Mouse (Mus musculus) kidney, adult 18-20 months (tissue): ENCODE measurements around the gene Cdh22.

Source experiments
- DNase-seq: peaks from one replicate; pipeline ENCODE4 v3.0.0; 2021

The Cdh22 gene

DNA sequence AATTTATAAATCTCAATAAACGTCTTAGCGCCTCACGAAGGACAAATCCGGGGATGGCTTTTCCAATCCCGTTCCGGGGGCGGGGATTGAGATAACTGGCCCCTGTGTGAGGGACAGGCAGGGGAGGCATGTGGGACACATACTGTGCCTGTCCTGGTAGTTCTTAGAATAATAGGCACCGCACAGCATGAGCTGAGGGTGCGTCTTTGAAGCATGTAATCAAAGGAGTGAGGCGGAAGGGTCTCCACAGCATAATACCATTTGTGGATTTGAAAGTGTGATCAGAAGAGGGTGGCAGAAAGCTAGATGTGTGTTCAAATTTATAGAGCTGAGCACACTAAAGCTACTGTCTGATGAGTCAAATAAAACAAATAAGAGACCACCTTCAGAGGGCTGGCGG lies 11.7 kb upstream of the Cdh22 start:
- no peak for DNase-seq

- no peak for DNase-seq
Observed at GRCm38 (mm10) chr2:165243122-165243720, 8.6 kb upstream of the Cdh22 start.

GRCm38 (mm10) chr2:165242575-165242974 lies 7.9 kb upstream of the Cdh22 start:
- DNase-seq = no peak

DNA sequence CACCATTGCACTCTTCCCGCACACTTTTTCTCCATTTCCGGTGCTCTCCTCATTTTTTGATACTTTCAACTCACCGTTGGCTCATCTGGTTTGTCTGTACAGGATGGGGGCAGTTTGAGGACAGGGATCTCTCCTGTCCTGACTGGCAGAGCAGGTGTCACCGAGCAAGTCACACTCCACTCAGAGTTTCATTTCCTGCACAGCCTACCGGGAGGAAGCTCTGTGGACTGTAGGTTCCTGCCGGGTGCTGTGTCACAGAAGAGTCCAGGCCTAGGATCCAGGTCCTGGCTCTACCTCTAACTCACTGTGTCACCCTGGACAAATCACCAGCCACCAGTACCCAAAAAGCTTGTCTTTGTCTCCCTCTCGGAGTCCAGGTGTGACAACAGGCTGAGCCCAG lies 7.1 kb upstream of the Cdh22 start:
- DNase-seq = no peak

- no peak for DNase-seq
Observed at GRCm38 (mm10) chr2:165240371-165240770, 5.7 kb upstream of the Cdh22 start.

DNA sequence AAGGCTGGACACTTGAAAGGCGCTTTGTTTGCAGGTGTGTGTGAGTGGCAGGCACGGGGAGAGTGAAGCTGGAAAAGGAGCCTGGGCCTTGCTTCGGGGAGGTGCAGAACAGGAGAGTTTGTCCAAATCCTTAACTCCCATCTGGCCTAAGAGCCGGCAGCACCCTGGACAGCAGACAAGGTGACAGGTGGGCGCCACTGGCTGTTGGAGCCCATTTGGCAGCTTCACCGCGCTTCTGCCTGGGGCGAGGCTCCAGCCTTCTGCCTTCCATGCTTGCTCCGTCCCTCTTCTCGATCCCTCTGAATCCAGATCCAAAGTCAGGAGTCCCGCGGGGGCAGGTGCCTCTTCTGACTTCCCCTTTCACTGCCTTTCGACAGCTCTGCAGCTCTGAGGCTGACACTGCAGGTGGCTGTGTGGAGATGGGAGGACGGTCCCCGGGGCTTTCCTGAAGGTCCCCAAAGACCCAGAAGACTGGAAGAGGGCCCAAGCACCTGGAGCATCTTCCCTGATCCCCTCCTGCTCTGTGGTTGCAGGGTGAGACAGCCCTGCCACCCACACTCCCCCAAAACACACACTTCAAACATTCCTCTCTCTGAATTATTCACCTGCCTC lies 5.0 kb upstream of the Cdh22 start:
- DNase-seq = no peak

- DNase-seq = no peak
Observed at GRCm38 (mm10) chr2:165238416-165239145, 3.9 kb upstream of the Cdh22 start.

- DNase-seq = peak; percentile 37
Observed at GRCm38 (mm10) chr2:165234291-165234612, 401 bp downstream of the Cdh22 start.

GRCm38 (mm10) chr2:165233491-165234290 lies 962 bp downstream of the Cdh22 start:
- DNase-seq = peak; percentile 64

GRCm38 (mm10) chr2:165229050-165229449 lies 5.6 kb downstream of the Cdh22 start:
- DNase-seq = no peak

DNA sequence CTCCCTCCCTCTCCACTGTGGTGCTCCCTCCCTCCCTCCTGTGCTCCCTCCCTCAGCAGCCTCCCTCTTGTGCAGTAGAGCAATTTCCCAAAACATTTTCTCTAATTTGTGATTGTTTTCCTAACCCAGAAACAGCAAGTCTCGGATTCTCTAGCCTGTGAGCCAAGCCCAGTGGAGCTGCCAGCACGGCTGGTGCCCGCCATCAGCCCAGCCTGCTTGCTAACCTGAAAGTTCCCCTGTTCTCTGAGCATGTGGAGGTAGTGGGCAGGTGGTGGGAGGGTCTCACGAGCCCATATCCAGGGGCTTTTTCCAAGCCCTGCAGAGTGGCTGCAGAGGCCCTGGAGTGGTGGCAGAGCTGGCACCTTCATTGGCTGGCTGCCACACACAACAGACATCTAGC lies 10.8 kb downstream of the Cdh22 start:
- DNase-seq = no peak

DNA sequence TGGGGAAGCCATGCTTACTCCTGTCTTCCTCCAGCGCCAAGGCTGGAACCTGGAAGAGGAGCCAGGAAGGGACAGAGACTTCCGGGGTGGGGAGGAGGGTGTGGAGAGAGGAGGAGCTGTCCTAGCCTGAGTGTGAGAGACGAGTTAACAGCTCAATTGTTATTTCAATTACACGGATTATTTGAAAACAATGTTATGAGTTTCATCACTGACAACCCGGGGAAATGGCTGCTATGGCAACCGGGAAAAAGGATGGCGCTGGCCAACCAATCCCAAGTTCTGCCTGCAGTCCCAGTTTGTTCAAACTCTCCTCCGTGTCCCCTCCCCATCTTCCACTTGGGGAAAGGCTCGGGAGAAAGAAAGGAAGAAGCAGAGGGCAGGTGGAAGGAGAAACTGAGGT lies 12.7 kb downstream of the Cdh22 start:
- DNase-seq = no peak

- DNase-seq = no peak
Observed at GRCm38 (mm10) chr2:165220347-165220945, 14.2 kb downstream of the Cdh22 start.

DNA sequence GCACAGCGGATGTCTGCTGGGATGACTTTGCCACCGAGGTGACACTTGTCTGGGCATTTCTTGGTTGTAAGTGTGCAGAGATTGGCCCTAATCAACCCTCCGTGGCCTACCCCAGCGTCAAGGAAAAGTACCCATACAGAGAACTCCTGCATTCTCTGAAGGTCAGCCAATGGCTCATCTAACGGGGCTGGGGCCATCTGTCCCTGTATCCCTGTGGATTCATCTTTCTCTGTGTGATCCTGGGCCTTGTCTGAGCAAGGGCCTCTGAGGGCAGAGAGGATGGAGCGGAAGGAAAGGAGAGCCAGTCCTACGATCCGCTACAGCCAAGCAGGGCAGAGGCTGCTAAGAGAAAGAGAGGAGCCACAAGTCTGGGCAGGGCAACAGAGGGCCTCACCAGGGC lies 15.7 kb downstream of the Cdh22 start:
- DNase-seq = no peak

- DNase-seq = no peak
Observed at GRCm38 (mm10) chr2:165217361-165218149, 17.1 kb downstream of the Cdh22 start.

DNA sequence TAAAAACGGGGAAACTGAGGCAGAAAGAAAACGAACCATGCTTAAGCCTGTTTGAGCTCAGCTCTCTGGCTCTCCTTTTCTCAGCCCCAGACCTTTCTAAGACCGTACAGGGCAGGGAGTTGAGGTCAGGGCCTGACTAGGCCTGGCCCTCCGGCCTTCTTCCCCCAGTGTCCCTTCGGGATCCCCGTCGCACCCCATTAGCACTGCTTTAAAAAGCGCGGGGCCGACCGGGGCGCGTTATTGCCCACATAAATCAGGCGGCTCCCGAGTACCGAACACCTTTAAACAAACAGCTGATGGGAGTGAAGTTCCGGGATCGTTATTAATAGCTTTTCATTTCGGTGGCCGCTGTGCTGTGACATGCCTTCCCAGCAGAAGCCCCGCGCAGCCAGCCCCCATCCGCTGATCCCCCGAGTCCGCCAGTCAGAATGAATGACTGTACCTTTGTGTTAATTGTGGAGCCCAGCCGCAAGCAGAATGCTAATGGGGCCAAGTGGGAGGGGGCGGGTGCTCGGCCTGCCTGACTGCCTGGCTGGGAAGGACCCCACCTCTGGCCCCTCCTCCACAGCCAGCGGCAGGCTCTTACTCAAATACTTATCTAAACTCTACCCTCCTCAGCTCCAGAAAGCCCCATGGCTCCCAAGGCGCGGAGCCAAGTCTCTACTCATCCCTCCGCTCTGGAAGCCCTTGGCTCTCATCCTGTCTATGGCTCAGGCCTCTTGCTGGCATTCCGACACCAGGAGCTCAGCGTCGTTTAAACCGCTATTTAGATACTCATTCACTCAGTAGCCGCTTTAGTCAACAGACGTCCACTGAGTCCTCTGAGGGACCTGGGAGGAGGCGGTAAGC lies 19.3 kb downstream of the Cdh22 start:
- no peak for DNase-seq

DNA sequence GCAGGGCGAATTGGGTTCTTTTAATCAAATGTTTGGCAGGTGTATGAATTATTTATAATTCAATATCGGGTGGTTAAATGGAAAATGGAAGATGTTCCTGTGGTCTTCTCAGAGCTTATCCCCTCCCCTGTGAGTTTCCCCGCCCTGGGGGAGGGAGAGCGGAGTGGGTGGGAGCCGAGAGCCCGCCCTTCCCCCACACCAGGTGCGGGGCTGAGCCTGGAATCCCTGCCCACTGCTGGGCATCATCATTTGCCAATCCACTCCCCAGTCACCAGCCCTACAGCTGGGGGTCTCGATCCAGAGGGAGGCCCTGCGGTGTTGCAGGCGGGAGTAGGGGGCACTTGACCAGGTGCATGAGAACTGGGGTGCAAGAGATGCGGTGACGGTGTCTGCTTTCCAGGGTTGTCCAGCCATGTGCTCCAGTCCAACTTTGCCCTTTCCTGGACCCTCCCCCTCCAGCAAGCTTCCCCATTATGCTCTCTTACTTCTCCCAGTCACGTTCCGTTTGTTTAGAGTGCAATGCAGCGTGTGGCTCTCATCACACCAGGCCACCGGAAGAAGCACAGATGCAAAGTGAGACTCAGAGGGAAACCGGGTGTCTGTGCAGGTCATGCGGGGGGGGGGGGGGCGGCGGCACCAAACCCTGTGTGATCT lies 23.1 kb downstream of the Cdh22 start:
- DNase-seq = no peak

GRCm38 (mm10) chr2:165210948-165211347 lies 23.7 kb downstream of the Cdh22 start:
- no peak for DNase-seq

DNA sequence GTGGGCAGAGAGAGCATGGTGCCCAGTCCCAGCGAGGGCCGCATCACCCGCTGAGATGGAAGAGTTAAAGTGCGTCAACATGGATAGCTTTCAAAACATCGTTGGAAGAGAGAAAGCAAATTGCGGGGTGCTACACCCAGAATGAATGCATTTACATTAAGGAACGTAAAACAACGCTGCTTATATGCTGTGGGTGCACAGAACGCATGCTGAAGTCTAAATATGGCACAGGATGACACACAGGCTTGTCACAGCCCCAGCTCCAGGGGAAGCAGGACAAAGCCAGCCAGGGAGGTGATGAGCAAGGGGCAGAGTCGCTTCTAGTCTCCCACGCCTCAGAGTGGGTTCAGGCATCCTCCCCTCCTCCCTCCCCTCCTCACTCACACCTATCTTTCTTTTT lies 27.0 kb downstream of the Cdh22 start:
- no peak for DNase-seq

DNA sequence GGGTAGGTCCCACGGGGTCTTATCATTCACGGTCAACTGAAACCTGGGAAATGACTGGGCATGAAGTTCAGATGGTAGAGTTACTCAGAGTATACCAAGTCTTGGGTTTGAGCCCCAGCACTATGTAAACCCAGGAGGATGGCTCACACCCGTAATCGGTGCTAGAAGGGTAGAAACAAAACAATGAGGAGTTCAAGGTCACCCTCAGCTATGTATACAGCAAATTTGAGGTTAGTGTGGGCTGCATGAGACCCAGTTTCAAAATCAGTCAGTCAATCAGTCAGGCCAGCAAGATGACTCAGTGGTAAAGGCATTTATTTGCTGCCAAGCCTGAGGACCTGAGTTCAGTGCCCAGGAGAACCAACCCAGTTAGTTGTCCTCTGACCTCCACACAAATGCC lies 27.6 kb downstream of the Cdh22 start:
- DNase-seq = no peak

DNA sequence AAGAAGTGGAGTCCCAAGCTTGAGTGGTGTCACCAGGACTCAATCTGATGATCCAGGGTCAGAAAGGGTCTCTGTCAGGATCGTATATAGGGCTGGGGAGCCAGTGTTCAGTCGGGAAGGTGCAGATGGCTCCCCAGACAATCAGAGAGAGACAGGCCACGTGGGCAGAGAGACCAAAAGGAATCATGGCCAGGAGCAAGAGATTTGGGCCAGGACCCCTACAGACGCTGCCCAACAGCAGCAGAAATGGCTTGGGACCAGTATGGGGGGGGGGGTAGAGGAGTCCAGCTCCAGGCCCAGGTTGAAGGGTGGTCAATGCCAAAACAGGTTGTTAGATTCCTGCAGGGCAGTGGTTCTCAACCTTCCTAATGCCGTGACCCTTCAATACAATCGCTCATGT lies 29.2 kb downstream of the Cdh22 start:
- no peak for DNase-seq
